Mouse (Mus musculus): ENCODE results near the gene Pex14.

Pex14 gene

DNA sequence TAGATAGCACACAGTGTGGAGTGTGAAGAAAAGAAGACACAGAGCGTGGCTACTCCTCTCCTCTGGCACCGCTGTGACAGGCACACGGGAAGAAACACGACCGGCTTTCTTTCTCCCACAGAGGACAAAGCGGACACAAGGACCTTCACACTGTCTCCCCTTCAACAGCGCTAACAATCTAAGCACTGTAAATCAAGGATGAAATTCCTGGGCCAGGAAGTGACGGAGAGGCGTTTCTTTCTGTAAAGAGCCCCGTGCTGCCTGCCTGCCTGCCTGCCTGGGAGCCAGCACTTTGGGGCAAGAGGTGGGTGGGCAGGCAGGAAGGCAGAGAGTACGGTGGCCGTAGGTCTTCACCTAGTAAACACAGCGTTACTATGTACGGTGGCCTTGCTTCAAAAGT lies 42.2 kb downstream of the Pex14 start:
- no peak for DNase-seq (ENCODE audit: low spot score in 2 of 2)

DNA sequence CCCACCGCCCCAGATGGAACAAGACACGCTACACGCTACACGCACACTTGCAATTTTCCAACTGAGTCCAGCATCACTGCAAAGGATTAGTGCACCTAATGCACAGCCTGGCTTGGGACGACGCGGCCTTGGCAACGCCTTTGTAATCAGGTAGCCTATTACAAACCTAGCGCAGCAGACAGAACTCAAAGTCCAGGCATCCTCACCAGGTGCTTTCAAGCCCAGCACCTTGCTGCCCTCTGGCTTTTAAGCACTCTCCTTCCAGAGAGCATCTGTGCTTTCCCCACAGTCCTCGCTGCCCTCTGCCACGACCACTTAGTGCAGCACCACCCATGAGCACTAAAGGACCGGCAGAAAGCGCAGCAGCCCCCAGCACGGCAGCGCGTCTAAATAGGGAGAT lies 42.7 kb downstream of the Pex14 start:
- DNase-seq (ENCODE audit: low spot score in 2 of 2), result no peak

DNA sequence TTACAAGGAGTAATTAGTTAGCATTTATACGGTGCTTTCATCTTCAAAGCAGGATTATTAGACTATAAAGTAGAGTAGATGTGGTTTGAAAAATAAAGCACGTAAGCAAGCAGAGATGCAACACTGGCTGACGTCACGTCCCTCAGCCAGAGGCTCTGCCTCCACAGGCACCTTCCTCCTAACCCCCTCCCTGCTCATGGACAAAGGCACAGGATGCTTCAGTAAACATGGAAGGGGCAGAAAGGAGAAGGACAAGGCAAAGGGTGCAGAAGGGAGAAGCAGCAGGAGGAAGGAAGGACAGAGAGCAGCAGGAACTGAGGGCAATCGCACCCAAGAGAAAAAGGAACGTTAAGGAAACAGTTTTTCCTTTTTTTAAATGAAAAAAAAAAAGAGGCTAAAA lies 43.8 kb downstream of the Pex14 start:
- no peak for DNase-seq (ENCODE audit: low spot score in 2 of 2)

DNA sequence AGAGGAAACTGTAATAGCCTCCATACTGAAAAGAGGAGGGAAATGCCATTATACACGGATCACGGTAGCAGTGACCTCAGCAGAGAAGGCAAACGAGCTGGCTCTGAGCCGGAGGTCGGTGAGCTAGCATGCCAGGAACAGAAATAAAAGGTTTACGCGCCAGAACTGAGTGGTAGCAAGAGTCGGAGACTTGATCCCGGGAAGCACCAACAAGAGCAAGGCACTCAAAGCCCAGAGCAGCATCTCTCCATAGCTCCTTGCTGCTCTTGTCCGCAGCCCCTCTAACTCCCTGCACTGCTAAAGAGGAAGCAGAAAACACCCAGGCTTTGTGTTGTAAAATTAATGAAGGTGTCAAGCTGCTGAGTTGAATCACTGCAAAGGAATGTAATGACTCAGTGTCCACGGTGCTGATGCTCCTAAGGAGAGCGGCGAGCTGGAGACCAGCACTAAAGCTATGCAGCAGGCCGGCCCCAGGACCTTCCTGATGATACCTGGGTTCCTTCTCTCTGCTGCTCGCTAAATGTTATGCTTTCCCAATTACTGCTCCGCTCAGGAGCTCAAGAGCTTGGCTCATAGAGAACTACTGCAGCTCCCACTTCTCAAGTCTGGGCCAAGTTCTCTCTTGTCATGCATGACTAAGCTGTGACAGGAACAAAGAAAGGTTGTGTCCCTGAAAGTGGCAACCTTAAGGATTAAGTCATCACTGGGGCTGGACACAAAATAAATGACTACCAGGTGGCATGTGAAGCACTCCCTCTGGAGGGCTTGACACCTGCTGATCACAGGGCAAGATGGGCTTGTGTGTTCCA lies 50.1 kb downstream of the Pex14 start:
- DNase-seq (ENCODE audit: low spot score in 2 of 2), result no peak

DNA sequence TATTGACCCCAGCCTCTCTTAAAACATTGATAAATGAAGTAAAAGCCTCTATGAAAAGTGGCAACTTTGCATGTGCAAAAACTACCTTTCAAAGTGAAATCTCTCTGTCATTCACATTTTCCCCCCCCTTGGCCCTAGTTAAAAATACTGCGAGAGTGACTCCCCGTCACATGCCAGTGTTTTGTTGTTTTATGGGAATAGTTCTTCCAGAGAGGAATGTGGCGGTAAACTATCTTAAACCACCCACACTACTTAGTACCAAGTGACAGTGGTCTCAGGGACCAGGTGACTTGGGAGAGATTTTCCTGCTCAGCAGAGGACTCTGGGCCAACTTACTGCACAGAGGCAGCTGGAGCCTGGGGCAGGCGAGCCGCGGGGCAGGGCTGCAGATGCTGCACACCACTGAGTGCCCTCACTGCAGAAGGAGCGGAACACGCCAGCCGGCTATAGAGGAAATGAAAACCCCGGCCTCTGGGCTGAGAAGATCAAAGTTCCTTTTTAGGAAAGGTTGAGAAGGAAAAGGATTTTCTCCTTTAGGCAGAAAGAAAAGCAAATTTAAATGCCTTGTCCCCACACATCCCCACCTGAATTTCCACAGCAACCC lies 50.9 kb downstream of the Pex14 start:
- no peak for DNase-seq (ENCODE audit: low spot score in 2 of 2)

DNA sequence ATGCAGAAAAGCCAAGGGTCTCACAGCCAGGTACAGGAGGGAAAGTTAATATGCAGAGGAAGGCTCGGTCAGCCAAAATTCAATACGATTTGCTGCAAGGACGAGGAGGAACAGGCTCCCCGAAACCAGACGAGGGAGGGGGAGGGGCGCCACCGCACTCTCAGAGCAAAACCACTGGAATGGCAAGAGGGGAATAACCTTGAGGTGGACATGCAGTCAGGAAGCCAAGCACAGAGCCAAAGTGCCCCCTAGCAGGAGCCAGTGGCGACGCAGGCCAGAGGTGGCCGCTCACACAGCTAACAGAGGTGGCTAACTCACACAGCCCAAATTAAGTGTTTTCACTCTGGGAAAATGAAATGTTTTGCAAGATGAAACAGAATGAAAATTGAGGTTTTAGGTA lies 52.3 kb downstream of the Pex14 start:
- DNase-seq (ENCODE audit: low spot score in 2 of 2), result no peak

DNA sequence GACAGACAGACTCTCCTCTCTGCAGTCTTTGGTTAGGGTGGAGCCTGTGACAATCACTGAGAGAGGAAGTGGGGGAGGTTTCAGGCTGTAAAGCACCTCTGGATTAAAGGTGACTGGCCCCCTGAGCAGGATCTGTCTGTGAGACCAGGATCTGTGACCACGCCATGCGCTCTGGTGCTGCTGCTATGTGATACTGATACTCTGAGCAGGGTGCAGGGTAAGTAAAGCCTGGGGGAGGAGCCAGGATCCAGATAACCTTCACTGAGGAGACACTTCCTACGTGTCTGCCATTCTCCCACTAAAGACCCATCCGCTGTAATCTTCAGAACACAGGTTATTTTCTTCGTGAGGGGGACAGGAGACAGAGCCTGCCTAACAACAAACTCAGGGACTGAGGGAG lies 53.8 kb downstream of the Pex14 start:
- DNase-seq (ENCODE audit: low spot score in 2 of 2), result no peak

DNA sequence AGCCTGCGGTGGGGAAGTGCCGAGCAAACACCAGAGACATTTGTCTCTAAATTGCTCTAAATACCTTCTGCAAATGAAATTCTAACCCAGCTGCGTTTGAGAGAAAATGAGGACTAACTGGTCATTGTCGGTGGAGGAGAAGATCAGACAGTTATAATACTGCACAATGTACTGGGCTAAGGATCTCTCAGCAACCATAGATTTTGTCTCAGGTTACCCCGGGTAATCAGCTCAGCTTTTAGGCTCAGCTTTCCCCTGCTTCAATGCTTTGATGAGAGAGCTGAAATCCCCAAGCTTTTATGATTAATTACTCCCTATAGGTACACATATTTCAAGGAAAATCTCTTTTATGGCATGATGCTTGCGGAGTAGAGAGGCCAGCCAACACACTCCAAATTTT lies 59.4 kb downstream of the Pex14 start:
- no peak for DNase-seq (ENCODE audit: low spot score in 2 of 2)

DNA sequence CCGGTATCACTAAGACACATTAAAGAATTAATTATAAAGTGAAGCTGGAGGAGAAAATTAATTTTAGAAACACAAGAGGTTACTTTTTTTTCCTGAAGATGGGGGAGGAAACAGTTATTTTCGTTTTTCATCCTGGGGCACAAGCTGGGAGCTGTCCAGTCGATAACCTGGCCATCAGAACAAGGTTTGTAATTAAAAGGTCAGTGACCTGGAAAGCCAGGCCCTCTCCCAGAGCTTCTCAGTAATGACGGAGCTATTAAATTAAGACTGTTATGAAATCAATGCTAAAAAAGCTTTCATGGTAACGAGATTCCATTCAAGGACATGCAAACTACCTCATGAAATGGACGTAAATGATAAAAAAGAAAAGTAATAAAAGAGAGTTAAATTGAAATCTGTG lies 62.0 kb downstream of the Pex14 start:
- no peak for DNase-seq (ENCODE audit: low spot score in 2 of 2)

DNA sequence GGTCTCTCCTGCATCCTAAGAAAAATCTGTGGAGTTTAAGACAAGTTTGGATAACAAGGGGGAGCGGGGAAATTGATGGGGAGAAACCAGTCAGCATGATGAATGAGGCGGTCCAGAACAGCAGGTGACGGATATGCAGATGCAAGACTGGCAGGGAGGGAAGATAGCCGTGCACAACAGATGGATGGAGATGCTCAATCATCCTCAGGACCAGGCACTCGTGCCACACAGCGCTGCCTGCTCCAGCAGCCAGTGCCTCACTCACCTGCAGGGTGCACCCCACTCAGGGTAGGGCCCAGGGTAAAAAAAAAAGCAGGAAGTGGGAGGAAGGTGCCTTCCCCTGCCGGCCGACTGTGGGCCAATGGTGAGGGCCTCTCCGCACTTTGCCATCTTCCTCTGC lies 63.1 kb downstream of the Pex14 start:
- no peak for DNase-seq (ENCODE audit: low spot score in 2 of 2)

DNA sequence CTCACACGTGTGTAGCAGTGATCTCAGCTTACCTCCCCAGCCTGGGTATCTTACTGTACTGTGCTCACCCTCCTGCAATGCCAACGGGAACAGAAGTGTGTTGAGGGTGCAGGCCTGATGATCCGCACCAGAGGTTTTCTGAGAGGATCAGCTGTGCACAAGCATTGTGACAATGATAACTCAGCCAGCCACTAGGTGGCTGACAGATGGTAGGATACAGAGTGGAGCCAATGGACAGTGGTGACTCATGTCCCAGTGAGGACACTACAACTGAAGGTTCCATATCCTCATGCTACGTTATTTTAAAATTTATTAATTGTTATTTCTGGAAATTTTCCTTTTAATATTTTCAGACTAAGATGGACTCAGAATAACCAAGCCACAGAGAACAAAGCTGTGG lies 68.2 kb downstream of the Pex14 start:
- no peak for DNase-seq (ENCODE audit: low spot score in 2 of 2)

DNA sequence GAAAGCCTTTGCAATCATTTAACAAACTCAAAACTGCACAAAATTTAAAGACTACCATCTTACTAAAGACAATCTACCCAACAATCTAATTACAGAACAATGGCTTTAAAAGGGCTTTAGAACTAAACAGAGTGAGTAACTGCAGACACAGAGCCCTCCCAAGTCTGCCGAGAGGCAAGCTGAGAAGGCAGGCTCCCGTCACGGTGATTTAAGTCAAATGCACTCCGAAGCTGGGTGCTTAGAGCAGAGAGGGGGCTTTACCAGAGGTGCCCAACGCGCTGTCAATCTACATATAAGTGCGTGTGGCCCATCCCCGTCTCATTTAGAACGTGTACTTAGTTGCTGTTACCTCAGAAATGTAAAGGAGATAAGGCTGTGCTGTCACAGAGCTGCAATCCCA lies 72.1 kb downstream of the Pex14 start:
- DNase-seq (ENCODE audit: low spot score in 2 of 2), result no peak

DNA sequence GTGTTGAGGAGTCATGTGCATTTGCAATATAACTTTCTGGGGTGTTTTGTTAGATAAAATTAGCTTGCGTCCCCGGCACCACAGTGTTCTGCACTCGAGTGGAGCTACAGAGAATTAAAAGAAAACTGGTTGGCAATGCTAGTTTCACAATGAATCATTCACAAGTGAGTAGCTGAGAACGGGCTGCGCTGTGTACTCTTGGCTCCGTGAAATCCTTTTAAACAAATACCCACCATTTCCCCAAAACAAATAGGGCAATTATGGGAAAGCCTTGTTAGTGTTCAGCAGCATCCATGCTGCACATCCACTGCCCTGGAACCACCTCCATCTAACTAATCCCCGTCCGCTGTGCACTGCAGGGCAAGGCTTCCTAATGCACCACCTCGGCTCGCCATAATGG lies 74.4 kb downstream of the Pex14 start:
- no peak for DNase-seq (ENCODE audit: low spot score in 2 of 2)

DNA sequence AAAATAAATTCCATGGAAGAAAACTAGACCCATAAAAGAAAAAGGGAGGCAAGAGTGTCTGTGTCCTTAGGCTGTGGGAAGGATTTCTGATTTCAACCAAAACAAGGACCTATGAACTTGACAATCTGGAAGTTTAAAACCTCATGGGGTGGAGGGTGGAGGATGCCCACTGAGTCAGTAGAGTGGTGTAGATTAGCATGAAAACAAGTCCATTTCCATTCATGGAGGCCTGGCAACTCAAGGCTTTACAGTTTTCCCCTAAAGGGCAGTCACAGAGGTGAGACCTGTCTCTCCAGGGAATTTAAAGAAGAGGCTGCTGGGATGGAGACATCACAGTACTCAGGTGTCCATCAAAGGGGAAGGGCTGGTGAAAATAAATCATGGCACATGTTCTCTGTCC lies 78.7 kb downstream of the Pex14 start:
- no peak for DNase-seq (ENCODE audit: low spot score in 2 of 2)

DNA sequence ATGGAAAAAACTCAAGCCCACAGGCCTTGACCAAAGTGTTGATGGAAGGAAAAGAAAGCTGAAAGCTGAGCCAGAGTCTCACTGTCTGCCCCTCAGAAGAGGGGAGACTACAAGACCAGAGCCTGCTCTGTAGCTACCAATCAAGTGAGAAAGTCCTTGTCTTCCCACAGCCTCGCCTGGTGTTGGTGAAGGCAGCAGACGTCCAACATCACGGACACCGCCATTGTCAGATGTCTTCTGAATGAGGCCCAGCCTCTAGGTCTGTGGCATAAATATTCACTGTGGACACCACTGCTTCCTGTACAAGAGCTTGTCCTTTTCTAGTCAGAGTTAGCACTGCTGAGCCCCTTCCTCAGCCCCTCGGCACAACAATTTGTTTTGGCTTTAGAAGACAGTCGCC lies 80.2 kb downstream of the Pex14 start:
- no peak for DNase-seq (ENCODE audit: low spot score in 2 of 2)

DNA sequence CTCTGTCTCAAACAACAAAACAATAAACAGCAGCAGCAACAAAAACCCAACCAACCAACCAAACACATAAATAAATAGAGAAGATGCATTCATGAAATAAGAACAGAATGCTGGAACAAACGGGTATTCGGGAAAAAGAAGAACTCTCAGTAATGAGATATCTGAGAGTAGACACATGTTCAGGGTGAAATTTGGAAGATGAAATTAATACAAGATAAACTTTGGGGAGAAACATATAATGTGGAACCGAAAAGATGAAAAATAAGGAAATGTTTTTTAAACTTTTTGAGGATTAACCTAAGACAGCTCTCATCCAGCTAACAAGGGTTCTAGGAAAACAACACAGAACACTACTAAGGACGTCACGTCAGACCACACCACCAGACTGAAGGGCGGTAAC lies 92.9 kb downstream of the Pex14 start:
- no peak for DNase-seq (ENCODE audit: low spot score in 2 of 2)

DNA sequence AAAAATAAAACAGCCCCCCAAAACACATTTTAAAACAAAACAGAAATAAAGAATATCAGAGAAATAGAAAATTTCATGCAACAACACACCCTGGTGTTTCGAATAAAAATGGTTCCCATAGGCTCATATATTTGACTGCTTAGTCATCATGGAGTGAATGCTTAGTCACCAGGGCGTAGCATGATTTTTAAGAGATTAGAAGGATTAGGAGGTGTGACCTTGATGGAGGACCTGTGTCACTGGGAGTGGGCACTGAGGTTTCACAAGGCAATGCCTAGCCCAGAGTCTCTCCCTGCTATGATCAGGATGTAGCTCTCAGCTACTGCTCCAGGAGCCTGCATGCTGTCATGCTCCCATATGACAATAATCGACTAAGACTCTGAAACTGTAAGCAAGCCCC lies 93.6 kb downstream of the Pex14 start:
- DNase-seq (ENCODE audit: low spot score in 2 of 2), result no peak

DNA sequence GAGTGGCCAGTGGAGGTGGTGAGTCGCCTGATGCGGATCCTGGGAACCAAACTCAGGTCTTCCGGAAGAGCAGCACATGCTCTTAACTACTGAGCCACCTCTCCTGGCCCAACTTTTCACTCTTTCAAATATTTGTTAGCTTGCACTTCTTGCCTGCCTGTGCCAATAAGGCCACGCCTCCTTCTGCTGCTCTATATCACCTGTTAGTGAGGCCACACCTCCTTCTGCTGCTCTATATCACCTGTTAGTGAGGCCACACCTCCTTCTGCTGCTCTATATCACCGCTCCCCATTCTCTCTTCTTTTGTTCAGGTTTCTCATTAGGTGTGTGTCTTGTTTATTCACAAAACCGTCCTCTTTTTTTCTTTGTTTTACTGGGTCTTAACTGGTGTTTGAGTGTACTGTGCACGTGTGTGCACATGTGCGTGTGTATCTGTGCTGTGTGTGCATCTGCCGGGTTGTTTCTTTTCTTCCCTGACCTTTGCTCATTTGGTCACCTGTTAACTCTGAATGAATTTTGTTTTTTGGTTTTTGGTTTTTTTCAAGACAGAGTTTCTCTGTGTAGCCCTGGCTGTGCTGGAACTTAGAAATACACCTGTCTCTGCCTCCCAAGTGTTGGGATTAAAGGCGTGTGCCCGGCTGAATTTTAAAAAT lies 97.1 kb downstream of the Pex14 start:
- DNase-seq (ENCODE audit: low spot score in 2 of 2), result no peak

DNA sequence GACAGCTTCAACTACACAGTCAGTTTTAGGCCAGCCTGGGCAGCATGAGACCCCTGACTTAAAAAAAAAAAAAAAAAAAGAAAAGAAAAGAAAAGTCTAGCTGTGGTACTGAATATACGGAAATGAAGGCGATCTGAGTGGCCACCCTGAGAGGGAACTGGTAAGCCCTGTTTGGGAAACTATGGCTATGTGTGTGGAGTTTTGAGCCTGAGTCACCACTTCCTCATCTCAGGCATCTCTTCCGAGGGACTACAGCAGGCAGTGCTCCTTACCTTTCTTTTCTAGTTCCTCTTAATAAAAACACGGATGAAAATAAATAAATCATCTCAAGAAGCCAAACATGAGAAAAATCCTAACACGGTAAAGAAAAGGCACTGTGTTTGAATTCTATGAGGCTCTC lies 98.2 kb downstream of the Pex14 start:
- DNase-seq (ENCODE audit: low spot score in 2 of 2), result no peak

DNA sequence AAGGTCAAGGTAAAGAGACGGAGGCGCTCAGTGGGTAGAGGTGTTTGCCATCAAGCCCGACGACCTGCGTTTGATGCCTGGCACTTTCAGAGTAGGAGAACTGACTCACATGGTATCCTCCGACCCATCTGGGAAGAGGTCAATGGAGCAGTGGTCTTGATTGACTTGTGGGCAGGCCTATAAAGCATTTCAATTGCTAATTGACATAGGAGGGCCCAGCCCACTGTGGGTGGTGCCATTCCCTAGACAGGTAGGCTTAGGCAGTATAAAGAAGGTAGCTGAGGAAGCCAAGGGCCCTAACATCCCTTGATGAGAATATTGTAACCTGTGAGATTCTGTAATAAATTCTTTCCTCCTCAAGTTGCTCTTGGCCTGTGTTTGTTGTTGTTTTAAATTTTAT lies 98.9 kb downstream of the Pex14 start:
- DNase-seq (ENCODE audit: low spot score in 2 of 2), result no peak

DNA sequence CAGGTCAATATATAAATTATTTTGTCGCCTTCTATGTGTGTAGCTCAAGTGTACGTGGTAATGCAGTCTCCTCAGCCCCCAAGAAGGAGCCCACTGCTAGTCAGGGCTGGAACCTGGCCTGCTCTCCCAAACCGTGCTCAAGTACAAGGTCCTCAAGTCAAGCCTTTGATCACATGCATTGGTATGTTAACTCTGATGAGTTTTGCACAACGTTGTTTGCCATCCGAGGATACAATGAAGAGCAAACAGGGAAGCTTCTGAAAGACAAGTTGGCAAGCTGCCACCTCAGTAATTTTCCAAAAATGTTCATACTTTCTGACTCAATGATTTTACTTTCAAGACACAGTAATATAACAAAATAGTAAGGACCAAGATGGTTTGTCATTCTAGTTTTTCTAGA lies 105.7 kb downstream of the Pex14 start:
- no peak for DNase-seq (ENCODE audit: low spot score in 2 of 2)

DNA sequence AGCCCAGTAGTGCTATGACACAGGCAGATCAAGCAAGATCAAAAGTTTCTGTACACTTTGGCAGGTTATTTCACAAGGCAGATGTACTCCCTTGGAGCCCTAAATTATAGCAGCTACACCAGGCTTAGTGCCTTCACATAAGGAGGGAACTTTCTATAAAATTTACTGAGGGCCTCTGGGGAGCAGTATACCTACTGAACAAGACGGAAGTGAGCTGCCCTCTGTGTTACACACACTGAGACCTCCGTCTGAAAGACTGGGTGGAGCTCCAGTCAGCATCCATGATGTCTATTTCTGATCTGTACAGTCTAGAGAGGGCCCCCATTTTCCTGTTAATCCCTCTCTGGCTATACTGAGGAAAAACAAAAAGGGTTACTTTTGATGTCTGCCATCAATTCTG lies 109.6 kb downstream of the Pex14 start:
- DNase-seq (ENCODE audit: low spot score in 2 of 2), result no peak

Data from right cerebral cortex, adult 2 months (tissue).